Mouse (Mus musculus) heart, embryonic 11.5 days (tissue): ENCODE results near the gene Slc35g3. TPM values are rescaled to one million over a fixed set of nuclear protein-coding genes. Genes with fewer than 3 reads are reported as not detected.
A peak's percentile ranks its signal among the peaks of the same experiment; 100 is the strongest.

ENCODE experiments used
- ATAC-seq: fragments of 200-750 bp; cut with Nextera tagmentation; replicated peaks from 2 replicates; pipeline ENCODE4 v1.8.0; 2017; ENCODE audit warnings: moderate library complexity; ENCODE audit not compliant: insufficient number of reproducible peaks, low FRiP score, low TSS enrichment
- H3K27ac ChIP-seq: fragments of 300-500 bp; sonication (generic); 2 replicates; pipeline ENCODE4 v1.5.1; 2014; ENCODE audit warnings: mild to moderate bottlenecking, low read depth, low read length
- H3K27me3 ChIP-seq: fragments of 300-500 bp; sonication (generic); 2 replicates; pipeline ENCODE4 v1.6.1; 2014; ENCODE audit warnings: mild to moderate bottlenecking, low read length, mixed read lengths; ENCODE audit not compliant: control insufficient read depth, insufficient read depth
- H3K36me3 ChIP-seq: fragments of 300-500 bp; sonication (generic); 2 replicates; pipeline ENCODE4 v1.6.1; 2014; ENCODE audit warnings: mild to moderate bottlenecking, low read length, moderate library complexity, mixed read lengths; ENCODE audit not compliant: control insufficient read depth, insufficient read depth
- H3K4me1 ChIP-seq: fragments of 300-500 bp; sonication (generic); 2 replicates; pipeline ENCODE4 v1.6.1; 2014; ENCODE audit warnings: low read length; ENCODE audit not compliant: control insufficient read depth, insufficient read depth
- H3K4me2 ChIP-seq: fragments of 300-500 bp; sonication (generic); 2 replicates; pipeline ENCODE4 v1.6.1; 2014; ENCODE audit warnings: mild to moderate bottlenecking, moderate library complexity
- H3K4me3 ChIP-seq: fragments of 300-500 bp; sonication (generic); 2 replicates; pipeline ENCODE4 v1.5.1; 2014; ENCODE audit warnings: low read depth, low read length
- H3K9ac ChIP-seq: fragments of 300-500 bp; sonication (generic); 2 replicates; pipeline ENCODE4 v1.6.1; 2014; ENCODE audit warnings: mild to moderate bottlenecking, low read depth, low read length, moderate library complexity
- H3K9me3 ChIP-seq: fragments of 300-500 bp; sonication (generic); replicated peaks from 2 replicates; pipeline ENCODE4 v1.6.1; 2016; ENCODE audit warnings: low read length; ENCODE audit not compliant: control insufficient read depth
- WGBS: fragments of 180-500 bp; shearing (Covaris S2); extraction: QIAGEN DNeasy Blood & Tissue Kit; methylation state at CpG from one replicate; pipeline ENCODE4 v1.1.7; 2014; ENCODE audit not compliant: insufficient replicate concordance; 5-methylcytosine and 5-hydroxymethylcytosine counted together
- polyA plus RNA-seq: library from polyadenylated mRNA; unstranded; fragments of >200 nt; fragmentation: Nextera tagmentation; extraction: Ambion mirVana; gene quantifications from 2 replicates; pipeline ENCODE4 v1.2.1, GENCODE M21; 2014

The Slc35g3 gene
- polyA plus RNA-seq, 1 experiment from 2014 or later, result 0.10 TPM

GRCm38 (mm10) chr11:69802648-69803105 is 40.9 kb upstream of the Slc35g3 start:
- Histone ChIP-seq H3K9me3 (no peaks in the 10 kb centered on the region), H3K4me2 (peak overlapping the region; percentile 98), H3K36me3 (no peaks in the 10 kb centered on the region), H3K4me3 (peak overlapping the region; percentile 47), H3K4me1 (peaks cover 38% of the 10 kb centered on the region), H3K27ac (no peak overlapping the region), H3K9ac (peak overlapping the region; percentile 50), H3K27me3 (peaks cover 63% of the 10 kb centered on the region)
- WGBS, result under 1% methylated on average over 33 of the region's 33 CpGs
- ATAC-seq, result no peak; the same call in 1 of the 2 replicates

- no peaks in the 10 kb centered on the region for H3K9me3 ChIP-seq
- peaks cover 38% of the 10 kb centered on the region for H3K4me1 ChIP-seq
- H3K9ac ChIP-seq, result peak within 1 kb of the TSS; percentile 73
- 1% methylated on average over 33 of the region's 33 CpGs for WGBS
- peak within 1 kb of the TSS; percentile 98 for H3K4me2 ChIP-seq
- H3K27me3 ChIP-seq, result peaks cover 67% of the 10 kb centered on the region
- no peaks in the 10 kb centered on the region for H3K36me3 ChIP-seq
- no peak for ATAC-seq
- H3K27ac ChIP-seq, result peak within 1 kb of the TSS; percentile 68
- H3K4me3 ChIP-seq, result peak within 1 kb of the TSS; percentile 47
Measured at GRCm38 (mm10) chr11:69801379-69801977, 39.7 kb upstream of the Slc35g3 start, which contains the start of gene Fgf11. TSS of gene Fgf11 (minus strand) at chr11:69801857.

- Histone ChIP-seq H3K36me3 (no peaks in the 10 kb centered on the region), H3K9me3 (no peaks in the 10 kb centered on the region), H3K4me3 (peak overlapping the region; percentile 47), H3K27me3 (peaks cover 65% of the 10 kb centered on the region), H3K4me2 (peak overlapping the region; percentile 98), H3K9ac (peak overlapping the region; percentile 73), H3K27ac (peak overlapping the region; percentile 68), H3K4me1 (peaks cover 38% of the 10 kb centered on the region)
- peak; percentile 41 for ATAC-seq
- WGBS, result 1% methylated on average over 36 of the region's 36 CpGs
Measured at GRCm38 (mm10) chr11:69800392-69801197, 38.8 kb upstream of the Slc35g3 start.

- Histone ChIP-seq H3K4me3 (peak overlapping the region; percentile 47), H3K27me3 (peaks cover 61% of the 10 kb centered on the region), H3K4me1 (peaks cover 38% of the 10 kb centered on the region), H3K36me3 (no peaks in the 10 kb centered on the region), H3K9me3 (no peaks in the 10 kb centered on the region), H3K4me2 (peak overlapping the region; percentile 98), H3K27ac (no peak overlapping the region), H3K9ac (peak overlapping the region; percentile 73)
- ATAC-seq, result no peak
- 0% methylated on average over 11 of the region's 11 CpGs for WGBS
Measured at GRCm38 (mm10) chr11:69800138-69800391, 38.3 kb upstream of the Slc35g3 start.

- ATAC-seq, result no peak
- Histone ChIP-seq H3K36me3 (no peaks in the 10 kb centered on the region), H3K9ac (no peak overlapping the region), H3K4me2 (peak overlapping the region; percentile 98), H3K27ac (no peak overlapping the region), H3K4me1 (peaks cover 33% of the 10 kb centered on the region), H3K4me3 (peak overlapping the region; percentile 47), H3K27me3 (peaks cover 58% of the 10 kb centered on the region), H3K9me3 (no peaks in the 10 kb centered on the region)
- WGBS, result 26% methylated on average over 12 of the region's 12 CpGs
Measured at GRCm38 (mm10) chr11:69799394-69800137, 37.8 kb upstream of the Slc35g3 start.

GRCm38 (mm10) chr11:69797924-69798323 is 36.2 kb upstream of the Slc35g3 start:
- Histone ChIP-seq H3K27ac (no peak overlapping the region), H3K9ac (no peak overlapping the region), H3K36me3 (no peaks in the 10 kb centered on the region), H3K4me1 (peaks cover 19% of the 10 kb centered on the region), H3K4me3 (no peak overlapping the region), H3K9me3 (no peaks in the 10 kb centered on the region), H3K4me2 (no peak overlapping the region), H3K27me3 (peaks cover 51% of the 10 kb centered on the region)
- ATAC-seq, result no peak
- WGBS, result 52% methylated on average over 7 of the region's 7 CpGs

- 3% methylated on average over 13 of the region's 13 CpGs for WGBS
- Histone ChIP-seq H3K9ac (peak overlapping the region; percentile 70; the same call in 1 of the 2 replicates), H3K27me3 (peaks cover 35% of the 10 kb centered on the region), H3K27ac (no peak overlapping the region), H3K36me3 (no peaks in the 10 kb centered on the region), H3K9me3 (no peaks in the 10 kb centered on the region), H3K4me1 (peaks cover 11% of the 10 kb centered on the region), H3K4me3 (peak overlapping the region; percentile 47), H3K4me2 (peak overlapping the region; percentile 86)
- ATAC-seq, result no peak
Measured at GRCm38 (mm10) chr11:69795983-69796435, 34.2 kb upstream of the Slc35g3 start.

- Histone ChIP-seq H3K4me3 (peak within 1 kb of the TSS; percentile 47), H3K4me2 (peak within 1 kb of the TSS; percentile 86), H3K27ac (no peak within 1 kb of the TSS), H3K9ac (peak within 1 kb of the TSS; percentile 70), H3K4me1 (peaks cover 8% of the 10 kb centered on the region), H3K27me3 (peaks cover 31% of the 10 kb centered on the region), H3K36me3 (no peaks in the 10 kb centered on the region), H3K9me3 (no peaks in the 10 kb centered on the region)
- ATAC-seq, result peak; percentile 93
- 2% methylated on average over 52 of the region's 52 CpGs for WGBS
Measured at GRCm38 (mm10) chr11:69795168-69795982, 33.6 kb upstream of the Slc35g3 start, which contains the start of gene Chrnb1. TSS of gene Chrnb1 (minus strand) at chr11:69795943.
